Mouse (Mus musculus): ENCODE data around the gene Crtac1.

The Crtac1 gene

DNA sequence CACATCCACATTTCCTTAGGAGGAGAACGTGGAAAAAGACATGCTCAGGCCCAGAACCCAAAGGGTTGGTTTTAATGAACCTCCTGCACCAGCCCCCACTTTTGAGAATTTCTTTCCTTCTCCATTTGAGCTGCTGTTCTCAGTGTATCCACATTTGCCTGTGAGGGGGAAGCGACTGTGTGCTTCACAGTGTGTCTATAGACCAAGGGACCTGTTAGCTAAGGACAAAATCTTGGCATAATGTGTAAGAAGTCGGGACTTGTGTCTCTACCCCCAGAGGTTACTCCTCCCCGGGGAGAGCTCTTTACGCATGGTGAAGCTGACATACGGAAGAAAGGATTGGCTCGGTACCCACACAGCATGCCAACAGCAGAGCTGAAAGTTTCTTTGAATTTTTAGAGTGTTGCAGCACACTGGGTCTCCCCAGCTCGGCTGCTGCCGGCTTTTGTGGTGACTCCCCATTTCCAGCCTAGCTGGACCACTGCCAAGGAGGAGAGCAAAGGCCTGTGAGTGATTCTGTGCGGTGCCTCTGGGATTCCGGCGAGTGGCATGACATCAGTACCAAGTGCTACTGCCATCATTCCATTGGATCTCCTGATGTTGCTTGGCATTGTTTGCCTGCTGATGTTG, 174.9 kb downstream of the Crtac1 start:
- TF ChIP-seq GATA4 (IDR thresholded peaks at IDR 0.05; ENCODE audit: insufficient replicate concordance, low read length): no peak

DNA sequence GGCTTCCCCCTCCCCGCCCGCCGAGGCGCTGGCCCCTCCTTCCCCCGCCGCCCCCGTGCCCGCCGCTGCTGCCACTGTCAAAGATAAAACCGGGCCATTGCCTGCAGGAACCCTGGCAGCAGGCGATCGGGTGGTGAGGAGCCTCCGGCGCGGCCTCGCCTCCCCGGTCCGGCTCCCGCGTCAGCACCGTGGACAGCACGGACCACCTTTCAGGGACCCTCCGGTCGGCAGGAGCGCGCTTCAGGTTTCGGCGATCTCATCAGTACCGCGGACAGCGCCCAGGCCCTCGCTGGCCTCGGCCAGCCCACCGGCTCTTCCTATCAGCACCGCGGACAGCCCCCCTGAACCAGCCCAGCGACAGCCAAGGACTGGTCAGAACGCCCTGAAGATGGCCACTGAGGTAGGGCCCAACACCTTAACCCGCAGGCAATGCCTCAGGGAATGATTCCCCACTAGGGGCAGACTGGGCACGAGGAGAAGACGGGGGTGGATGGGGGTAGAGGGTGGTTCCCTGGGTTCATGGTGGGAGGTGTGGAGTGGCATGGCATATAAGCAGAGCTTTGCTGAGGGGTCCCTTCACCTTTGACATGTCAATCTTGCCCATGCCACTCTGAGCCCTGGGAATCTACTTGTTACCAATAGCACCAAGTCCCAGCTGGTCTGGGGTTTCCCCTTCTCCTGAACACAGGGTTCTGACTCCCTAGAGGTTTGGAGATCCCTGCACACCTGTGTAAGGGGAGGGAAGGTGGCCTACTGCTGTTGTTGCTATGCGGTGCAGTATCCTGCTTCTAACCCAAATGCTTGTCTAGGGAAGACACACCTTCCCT, 175.6 kb downstream of the Crtac1 start:
- TF ChIP-seq GATA4 (IDR thresholded peaks at IDR 0.05; ENCODE audit: insufficient replicate concordance, low read length): no peak

DNA sequence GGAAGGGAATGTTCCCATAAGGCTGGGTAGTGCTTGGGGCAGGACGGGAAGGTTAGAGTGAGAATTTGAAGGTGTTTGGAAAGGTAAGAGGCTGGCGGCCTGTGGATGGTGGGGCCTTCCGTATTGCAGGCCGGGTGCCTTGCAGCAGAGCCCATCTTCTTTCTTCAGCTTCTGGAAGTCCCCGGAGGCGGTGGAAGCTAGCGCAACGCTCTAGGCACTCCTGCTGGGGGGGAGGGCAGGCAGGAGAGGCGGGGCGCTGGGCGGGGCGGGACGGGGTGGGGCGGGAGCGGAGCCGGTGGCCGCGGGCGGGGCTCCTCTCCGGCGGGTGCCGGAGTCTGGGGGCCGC, 176.2 kb downstream of the Crtac1 start:
- TF ChIP-seq GATA4 (IDR thresholded peaks at IDR 0.05; ENCODE audit: insufficient replicate concordance, low read length): no peak

DNA sequence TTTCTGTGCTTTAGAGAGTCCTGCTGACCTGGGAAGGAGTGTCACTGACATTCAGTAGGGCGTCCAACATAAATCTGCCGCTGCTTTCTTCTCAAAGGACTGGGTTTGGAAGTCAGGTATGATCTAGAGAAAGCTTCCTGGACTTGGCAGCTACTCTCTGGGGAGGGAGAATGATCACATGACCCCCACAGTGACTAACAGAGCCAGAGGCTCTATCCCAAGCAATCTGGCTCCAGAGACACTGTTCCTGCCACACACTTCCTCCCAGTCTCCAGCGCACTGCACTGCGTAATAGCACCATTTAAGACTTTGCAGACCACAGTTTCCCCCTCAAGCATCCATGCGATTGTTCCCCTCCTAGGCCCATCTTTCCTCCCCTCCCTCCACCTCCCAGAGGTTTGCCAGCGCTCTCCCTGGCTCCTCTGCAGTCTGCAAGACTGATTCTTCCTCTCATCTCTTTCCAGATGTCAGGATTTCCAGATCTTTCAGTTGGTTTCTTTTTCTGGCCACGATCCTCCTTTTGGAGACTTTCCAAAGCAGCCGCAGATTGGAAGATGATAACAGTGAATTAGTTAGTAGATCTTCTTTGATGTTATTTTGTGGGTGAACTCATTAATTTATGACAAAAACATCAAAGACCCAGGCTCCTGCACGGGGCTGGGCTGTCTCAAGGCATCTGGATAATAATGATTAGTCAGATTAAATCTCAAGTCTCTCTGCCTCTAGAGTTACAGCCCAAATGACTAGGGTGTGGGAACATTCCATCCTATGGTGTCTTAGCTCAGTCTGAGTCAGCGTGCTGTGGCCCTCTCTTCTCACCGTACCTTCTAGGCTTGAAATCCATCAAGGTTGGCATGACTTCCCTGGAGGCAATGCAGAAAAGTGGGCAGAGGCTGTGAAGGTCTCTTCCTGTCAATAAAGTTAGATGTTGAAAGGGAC, 181.3 kb downstream of the Crtac1 start:
- TF ChIP-seq GATA4 (IDR thresholded peaks at IDR 0.05; ENCODE audit: insufficient replicate concordance, low read length): no peak

DNA sequence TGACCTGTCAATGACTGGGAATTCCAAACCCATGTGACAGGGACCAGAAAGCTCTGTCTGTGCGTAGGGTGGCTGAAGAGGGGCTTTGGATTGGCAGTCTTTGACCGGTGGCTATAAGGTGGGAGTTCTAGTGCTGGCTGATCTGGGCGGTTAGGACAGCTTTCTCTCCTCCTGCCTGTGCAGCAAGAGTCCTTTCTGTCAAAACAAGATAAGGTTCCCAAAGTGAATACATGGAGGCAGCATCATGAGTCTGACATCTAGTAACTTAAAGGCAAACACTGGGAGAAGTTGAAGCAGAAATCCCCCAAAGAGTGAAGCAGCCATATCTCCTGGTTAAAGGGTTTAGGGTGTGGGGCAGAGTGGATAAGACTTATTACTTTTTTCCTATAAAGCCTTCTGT, 184.1 kb downstream of the Crtac1 start, which contains the start of gene Golga7b:
TSS of gene Golga7b (plus strand) at position 56 of the 400 bp plus-strand sequence.
- no peak for TF ChIP-seq GATA4 (IDR thresholded peaks at IDR 0.05; ENCODE audit: insufficient replicate concordance, low read length)

DNA sequence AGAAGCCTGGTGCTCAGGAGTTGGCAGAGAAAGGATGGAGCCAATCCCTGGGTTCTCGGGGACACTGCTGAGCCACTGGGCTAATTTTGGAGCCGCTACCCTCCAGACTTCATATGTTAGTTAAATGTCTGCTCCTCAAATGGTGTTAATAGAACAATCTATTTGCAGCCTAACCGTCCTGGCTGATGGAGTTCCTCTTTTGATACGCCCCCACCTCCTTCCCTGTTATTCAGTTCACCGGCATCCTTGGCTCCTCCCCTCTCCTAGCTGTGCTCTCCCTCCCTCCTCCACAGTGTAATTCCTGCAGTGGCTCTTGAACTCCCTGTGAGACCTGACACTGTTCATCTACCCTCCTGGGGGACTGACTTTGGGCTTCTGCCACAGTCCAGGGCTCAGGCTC, 185.0 kb downstream of the Crtac1 start:
- TF ChIP-seq GATA4 (IDR thresholded peaks at IDR 0.05; ENCODE audit: insufficient replicate concordance, low read length): no peak

DNA sequence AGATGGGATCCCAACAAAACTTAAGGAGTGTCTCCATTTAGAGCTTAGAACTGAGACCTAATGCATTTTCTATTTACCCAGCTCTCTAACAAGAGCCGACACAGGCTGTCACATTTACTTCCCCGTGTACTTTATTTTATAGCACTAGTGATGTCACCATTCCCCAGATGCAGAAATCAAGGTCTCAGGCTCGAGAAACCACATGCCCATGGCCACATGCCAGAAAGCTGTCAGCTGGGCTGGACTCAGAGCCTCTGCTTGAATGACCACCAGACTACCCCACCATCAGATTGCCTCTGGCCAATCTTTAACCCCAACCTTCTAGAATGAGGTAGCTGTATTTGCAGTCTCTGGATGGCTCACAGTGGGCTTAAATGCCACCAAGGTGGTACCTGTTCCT, 188.2 kb downstream of the Crtac1 start:
- no peak for TF ChIP-seq GATA4 (IDR thresholded peaks at IDR 0.05; ENCODE audit: insufficient replicate concordance, low read length)

DNA sequence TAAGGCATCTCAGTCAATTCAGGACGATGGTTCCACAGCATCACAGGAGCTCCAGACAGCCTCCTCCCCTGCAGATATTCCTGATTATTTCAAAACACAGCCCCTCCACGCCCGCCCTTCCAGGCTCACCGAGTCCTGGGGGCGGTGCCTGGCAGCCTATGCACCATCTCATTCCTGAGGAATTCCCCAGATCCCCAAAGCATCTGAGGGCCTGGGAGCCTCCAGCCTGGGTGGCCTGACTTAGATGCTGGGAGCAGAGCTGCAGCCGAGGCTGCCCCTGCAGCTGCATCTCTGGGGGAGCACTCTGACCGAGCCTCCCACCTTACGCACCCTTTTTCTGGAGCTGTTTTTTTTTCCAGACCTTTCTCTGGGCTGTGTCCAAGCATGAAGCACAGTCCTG, 190.7 kb downstream of the Crtac1 start:
- no peak for TF ChIP-seq GATA4 (IDR thresholded peaks at IDR 0.05; ENCODE audit: insufficient replicate concordance, low read length)

DNA sequence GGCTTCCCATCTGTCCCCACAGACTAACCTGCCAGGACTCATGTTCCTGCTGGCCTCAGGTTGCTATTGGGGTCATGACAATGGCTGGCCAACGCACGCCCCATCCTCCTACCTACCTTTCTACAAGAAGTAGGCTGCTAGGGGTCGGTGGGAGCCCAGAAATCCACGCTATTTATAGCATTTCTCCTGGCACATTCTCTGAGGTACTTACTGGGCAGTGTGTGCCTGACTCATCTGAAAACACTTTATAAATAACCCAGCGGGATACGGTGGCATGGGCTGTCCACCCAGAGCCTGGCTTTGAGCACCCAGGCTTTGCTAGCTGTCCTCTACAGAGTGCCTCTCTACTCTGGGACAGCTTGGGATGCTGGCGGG, 193.3 kb downstream of the Crtac1 start:
- TF ChIP-seq GATA4 (IDR thresholded peaks at IDR 0.05; ENCODE audit: insufficient replicate concordance, low read length): no peak

DNA sequence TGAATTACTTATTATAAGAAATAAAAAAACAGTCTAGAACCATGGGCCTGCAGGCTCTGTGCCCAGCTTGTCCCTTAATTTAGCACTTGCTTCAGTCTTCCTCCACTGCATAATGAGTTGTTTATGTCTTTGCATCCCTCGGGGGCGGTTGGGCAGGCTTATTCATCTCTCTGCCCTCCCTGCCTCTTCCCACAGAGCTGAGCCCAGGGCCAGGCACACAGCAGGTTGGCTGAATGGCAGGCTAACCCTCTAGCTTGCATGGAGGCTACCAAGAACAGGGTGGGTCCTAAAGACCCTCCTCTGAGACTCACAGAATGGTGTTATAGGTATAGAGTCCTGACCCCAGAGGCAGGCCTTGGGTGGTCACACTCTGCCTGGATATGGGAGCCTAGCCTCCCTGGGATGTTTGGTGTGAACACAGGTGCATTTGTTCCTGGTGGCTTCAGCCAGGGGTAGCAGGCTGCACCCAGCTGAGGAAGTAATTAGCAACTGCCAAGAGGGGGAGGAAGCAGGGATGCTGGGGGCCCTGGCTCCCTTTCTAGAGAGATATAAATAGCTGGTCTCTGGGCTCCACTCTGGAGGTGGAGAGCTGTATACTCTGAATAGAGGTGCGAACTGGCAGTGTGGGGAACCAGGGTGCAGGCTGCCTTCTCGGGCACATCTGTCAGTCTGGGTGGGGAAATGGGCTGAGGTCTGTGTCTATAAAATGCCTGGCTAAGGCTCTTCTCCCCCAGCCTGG, 193.8 kb downstream of the Crtac1 start:
- no peak for TF ChIP-seq GATA4 (IDR thresholded peaks at IDR 0.05; ENCODE audit: insufficient replicate concordance, low read length)
